Mouse (Mus musculus) heart, embryonic 13.5 days (tissue): Measurements from ENCODE around the gene Prickle4. TPM values are rescaled to one million over a fixed set of nuclear protein-coding genes. Genes with fewer than 3 reads are reported as not detected.

ENCODE experiments used
- ATAC-seq: fragments of 200-750 bp; cut with Nextera tagmentation; 2 replicates; pipeline ENCODE4 v1.8.0; 2017; ENCODE audit warnings: moderate TSS enrichment; ENCODE audit not compliant: insufficient number of reproducible peaks, low FRiP score, low TSS enrichment; ENCODE audit errors: extremely low read depth
- H3K27ac ChIP-seq: fragments of 300-500 bp; sonication (generic); replicated peaks from 2 replicates; pipeline ENCODE4 v1.5.1; 2015; ENCODE audit warnings: moderate library complexity, mild to moderate bottlenecking, inconsistent platforms
- H3K27me3 ChIP-seq: fragments of 300-500 bp; sonication (generic); replicated peaks from 2 replicates; pipeline ENCODE4 v1.6.1; 2015; ENCODE audit warnings: mild to moderate bottlenecking, inconsistent platforms
- H3K36me3 ChIP-seq: fragments of 300-500 bp; sonication (generic); 2 replicates; pipeline ENCODE4 v1.6.1; 2015; ENCODE audit warnings: mild to moderate bottlenecking, inconsistent platforms
- H3K4me1 ChIP-seq: fragments of 300-500 bp; sonication (generic); 2 replicates; pipeline ENCODE4 v1.6.1; 2015; ENCODE audit warnings: inconsistent platforms
- H3K4me2 ChIP-seq: fragments of 300-500 bp; sonication (generic); 2 replicates; pipeline ENCODE4 v1.6.1; 2015; ENCODE audit warnings: inconsistent platforms, mild to moderate bottlenecking, moderate library complexity
- H3K4me3 ChIP-seq: fragments of 300-500 bp; sonication (generic); 2 replicates; pipeline ENCODE4 v1.5.1; 2015; ENCODE audit warnings: moderate library complexity, mild to moderate bottlenecking, inconsistent platforms
- H3K9ac ChIP-seq: fragments of 300-500 bp; sonication (generic); 2 replicates; pipeline ENCODE4 v1.6.1; 2015; ENCODE audit warnings: inconsistent platforms, mild to moderate bottlenecking, moderate library complexity
- H3K9me3 ChIP-seq: fragments of 300-500 bp; sonication (generic); 2 replicates; pipeline ENCODE4 v1.6.1; 2016; ENCODE audit warnings: inconsistent platforms
- WGBS: fragments of 180-500 bp; shearing (Covaris S2); methylation state at CpG from one replicate; pipeline ENCODE4 v1.1.7; 2015; ENCODE audit warnings: mixed read lengths; 5-methylcytosine and 5-hydroxymethylcytosine counted together
- polyA plus RNA-seq: library from polyadenylated mRNA; unstranded; fragments of >200 nt; fragmentation: Nextera tagmentation; extraction: Ambion mirVana; gene quantifications from 2 replicates; pipeline ENCODE4 v1.2.1, GENCODE M21; 2015

The Prickle4 gene
- polyA plus RNA-seq, 1 experiment from 2014 or later, result 0.78 TPM

GRCm38 (mm10) chr17:47703556-47703955 lies 9.0 kb upstream of the Prickle4 start:
- Histone ChIP-seq H3K27ac (no peak overlapping the region), H3K4me3 (no peak overlapping the region), H3K27me3 (peaks cover 51% of the 10 kb centered on the region), H3K36me3 (peaks cover 48% of the 10 kb centered on the region), H3K9me3 (no peaks in the 10 kb centered on the region), H3K4me2 (peak overlapping the region; percentile 21), H3K9ac (no peak overlapping the region; the same call in 1 of the 2 replicates), H3K4me1 (peaks cover 22% of the 10 kb centered on the region)
- ATAC-seq, result no peak
- WGBS, result 28% methylated on average over 20 of the region's 20 CpGs

- Histone ChIP-seq H3K4me1 (peaks cover 22% of the 10 kb centered on the region), H3K4me2 (peak overlapping the region; percentile 21), H3K27ac (no peak overlapping the region), H3K9me3 (no peaks in the 10 kb centered on the region), H3K4me3 (no peak overlapping the region; the same call in 1 of the 2 replicates), H3K9ac (no peak overlapping the region; the same call in 1 of the 2 replicates), H3K27me3 (peaks cover 47% of the 10 kb centered on the region), H3K36me3 (peaks cover 48% of the 10 kb centered on the region)
- 26% methylated on average over 28 of the region's 28 CpGs for WGBS
- no peak for ATAC-seq
These were observed 8.2 kb upstream of the Prickle4 start for GRCm38 (mm10) chr17:47702548-47703345.

GRCm38 (mm10) chr17:47701793-47702192 lies 7.3 kb upstream of the Prickle4 start:
- Histone ChIP-seq H3K4me3 (no peak overlapping the region), H3K4me1 (peaks cover 22% of the 10 kb centered on the region), H3K9ac (no peak overlapping the region), H3K27ac (no peak overlapping the region), H3K36me3 (peaks cover 48% of the 10 kb centered on the region), H3K4me2 (no peak overlapping the region), H3K9me3 (no peaks in the 10 kb centered on the region), H3K27me3 (peaks cover 45% of the 10 kb centered on the region)
- no peak for ATAC-seq
- 76% methylated on average over 9 of the region's 9 CpGs for WGBS

GRCm38 (mm10) chr17:47699055-47699454 lies 4.5 kb upstream of the Prickle4 start:
- Histone ChIP-seq H3K27ac (no peak overlapping the region), H3K27me3 (peaks cover 35% of the 10 kb centered on the region), H3K9me3 (no peaks in the 10 kb centered on the region), H3K36me3 (peaks cover 44% of the 10 kb centered on the region), H3K4me3 (no peak overlapping the region), H3K9ac (no peak overlapping the region), H3K4me2 (no peak overlapping the region), H3K4me1 (peaks cover 29% of the 10 kb centered on the region)
- 81% methylated on average over 2 of the region's 2 CpGs for WGBS
- ATAC-seq, result no peak

- no peak overlapping the region for H3K27ac ChIP-seq
- peaks cover 36% of the 10 kb centered on the region for H3K36me3 ChIP-seq
- no peak for ATAC-seq
- H3K27me3 ChIP-seq, result peaks cover 36% of the 10 kb centered on the region
- H3K4me1 ChIP-seq, result peaks cover 29% of the 10 kb centered on the region
- H3K9ac ChIP-seq, result no peak overlapping the region
- no peaks in the 10 kb centered on the region for H3K9me3 ChIP-seq
- H3K4me2 ChIP-seq, result no peak overlapping the region
- H3K4me3 ChIP-seq, result no peak overlapping the region
- 85% methylated on average over 10 of the region's 10 CpGs for WGBS
These were observed 3.6 kb upstream of the Prickle4 start for GRCm38 (mm10) chr17:47698156-47698555.

GRCm38 (mm10) chr17:47695337-47695710 lies 788 bp upstream of the Prickle4 start:
- peak overlapping the region; percentile 95 for H3K4me2 ChIP-seq
- H3K9ac ChIP-seq, result peak overlapping the region; percentile 94
- peak overlapping the region; percentile 81 for H3K4me3 ChIP-seq
- H3K36me3 ChIP-seq, result peaks cover 10% of the 10 kb centered on the region
- peak overlapping the region; percentile 69; the same call in 1 of the 2 replicates for H3K27ac ChIP-seq
- peaks cover 17% of the 10 kb centered on the region for H3K4me1 ChIP-seq
- H3K9me3 ChIP-seq, result no peaks in the 10 kb centered on the region
- 1% methylated on average over 23 of the region's 23 CpGs for WGBS
- ATAC-seq, result no peak
- peaks cover 42% of the 10 kb centered on the region for H3K27me3 ChIP-seq

- Histone ChIP-seq H3K4me2 (peak within 1 kb of the TSS; percentile 95), H3K9ac (peak within 1 kb of the TSS; percentile 94), H3K27ac (peak within 1 kb of the TSS; percentile 69), H3K4me3 (peak within 1 kb of the TSS; percentile 81), H3K27me3 (peaks cover 44% of the 10 kb centered on the region), H3K9me3 (no peaks in the 10 kb centered on the region), H3K36me3 (peaks cover 4% of the 10 kb centered on the region), H3K4me1 (peaks cover 22% of the 10 kb centered on the region)
- no peak for ATAC-seq
- WGBS, result 0% methylated on average over 3 of the region's 3 CpGs
These were observed 264 bp downstream of the Prickle4 start, which contains the start of gene Gm21981 for GRCm38 (mm10) chr17:47694442-47694502. Gene Gm21981 (minus strand): TSS chr17:47694455.

GRCm38 (mm10) chr17:47693671-47694441 lies 680 bp downstream of the Prickle4 start:
- no peaks in the 10 kb centered on the region for H3K9me3 ChIP-seq
- peak overlapping the region; percentile 95 for H3K4me2 ChIP-seq
- H3K36me3 ChIP-seq, result no peaks in the 10 kb centered on the region
- H3K4me3 ChIP-seq, result peak overlapping the region; percentile 81
- H3K27ac ChIP-seq, result peak overlapping the region; percentile 69; the same call in 1 of the 2 replicates
- H3K27me3 ChIP-seq, result peaks cover 44% of the 10 kb centered on the region
- no peak for ATAC-seq
- H3K4me1 ChIP-seq, result peaks cover 24% of the 10 kb centered on the region
- peak overlapping the region; percentile 94 for H3K9ac ChIP-seq
- WGBS, result 31% methylated on average over 13 of the region's 13 CpGs

- WGBS, result 95% methylated on average over 3 of the region's 3 CpGs
- Histone ChIP-seq H3K9ac (no peak overlapping the region), H3K4me1 (peaks cover 31% of the 10 kb centered on the region), H3K4me2 (no peak overlapping the region), H3K9me3 (no peaks in the 10 kb centered on the region), H3K4me3 (no peak overlapping the region), H3K36me3 (0 out of 2 replicates have a peak, but pooled peaks cover under 1% of the 10 kb centered on the region), H3K27ac (no peak overlapping the region), H3K27me3 (peaks cover 39% of the 10 kb centered on the region)
- ATAC-seq, result no peak
These were observed 2.9 kb downstream of the Prickle4 start for GRCm38 (mm10) chr17:47691650-47692049.

- 76% methylated on average over 8 of the region's 8 CpGs for WGBS
- H3K4me1 ChIP-seq, result peaks cover 25% of the 10 kb centered on the region
- H3K27ac ChIP-seq, result no peak overlapping the region
- peak overlapping the region; percentile 99 for H3K4me2 ChIP-seq
- H3K27me3 ChIP-seq, result peaks cover 34% of the 10 kb centered on the region
- peaks cover 16% of the 10 kb centered on the region for H3K36me3 ChIP-seq
- peak overlapping the region; percentile 85; the same call in 1 of the 2 replicates for H3K9ac ChIP-seq
- no peak for ATAC-seq
- no peaks in the 10 kb centered on the region for H3K9me3 ChIP-seq
- peak overlapping the region; percentile 72; the same call in 1 of the 2 replicates for H3K4me3 ChIP-seq
These were observed 4.6 kb downstream of the Prickle4 start for GRCm38 (mm10) chr17:47689894-47690293.

- Histone ChIP-seq H3K4me1 (peaks cover 20% of the 10 kb centered on the region), H3K9me3 (no peaks in the 10 kb centered on the region), H3K36me3 (peaks cover 26% of the 10 kb centered on the region), H3K27me3 (peaks cover 33% of the 10 kb centered on the region), H3K4me2 (peak within 1 kb of the TSS; percentile 99), H3K9ac (peak within 1 kb of the TSS; percentile 85), H3K4me3 (peak within 1 kb of the TSS; percentile 72), H3K27ac (peak within 1 kb of the TSS; percentile 76)
- ATAC-seq, result peak; percentile 66
- WGBS, result 2% methylated on average over 58 of the region's 58 CpGs
These were observed 5.6 kb downstream of the Prickle4 start, which contains the start of gene Frs3 for GRCm38 (mm10) chr17:47688608-47689575. Gene Frs3 (plus strand): TSS chr17:47689030.
